Mouse (Mus musculus) limb, embryonic 14.5 days (tissue): Measurements from ENCODE around the gene A930009A15Rik. TPM values are rescaled to one million over a fixed set of nuclear protein-coding genes. Genes with fewer than 3 reads are reported as not detected.

ENCODE experiments used
- ATAC-seq: fragments of 200-750 bp; cut with Nextera tagmentation; 2 replicates; pipeline ENCODE4 v1.8.0; 2017; ENCODE audit warnings: low read depth, moderate number of reproducible peaks, moderate TSS enrichment; ENCODE audit not compliant: low FRiP score
- DNase-seq: peaks from one replicate; pipeline ENCODE4 v3.0.0-alpha.2; 2015; ENCODE audit warnings: low spot score
- H3K27ac ChIP-seq: fragments of 300-500 bp; sonication (generic); replicated peaks from 2 replicates; pipeline ENCODE4 v1.5.1; 2014; ENCODE audit warnings: low read depth, mild to moderate bottlenecking, low read length, moderate library complexity, mixed read lengths
- H3K27me3 ChIP-seq: fragments of 300-500 bp; sonication (generic); 2 replicates; pipeline ENCODE4 v1.6.1; 2014; ENCODE audit warnings: low read length, mixed read lengths; ENCODE audit not compliant: control insufficient read depth, insufficient read depth
- H3K36me3 ChIP-seq: fragments of 300-500 bp; sonication (generic); 2 replicates; pipeline ENCODE4 v1.6.1; 2014; ENCODE audit warnings: mild to moderate bottlenecking, low read length, moderate library complexity, mixed read lengths; ENCODE audit not compliant: control insufficient read depth, insufficient read depth
- H3K4me1 ChIP-seq: fragments of 300-500 bp; sonication (generic); 2 replicates; pipeline ENCODE4 v1.6.1; 2014; ENCODE audit warnings: antibody characterized with exemption, low read length, mixed read lengths; ENCODE audit not compliant: control insufficient read depth, insufficient read depth
- H3K4me2 ChIP-seq: fragments of 300-500 bp; sonication (generic); replicated peaks from 2 replicates; pipeline ENCODE4 v1.6.1; 2014; ENCODE audit warnings: low read depth, mild to moderate bottlenecking, low read length, moderate library complexity; ENCODE audit not compliant: severe bottlenecking
- H3K4me3 ChIP-seq: fragments of 300-500 bp; sonication (generic); replicated peaks from 2 replicates; pipeline ENCODE4 v1.5.1; 2014; ENCODE audit warnings: low read length
- H3K9ac ChIP-seq: fragments of 300-500 bp; sonication (generic); 2 replicates; pipeline ENCODE4 v1.6.1; 2014; ENCODE audit warnings: mild to moderate bottlenecking, low read depth, low read length, moderate library complexity; ENCODE audit not compliant: severe bottlenecking
- H3K9me3 ChIP-seq: fragments of 300-500 bp; sonication (generic); 2 replicates; pipeline ENCODE4 v1.6.1; 2016; ENCODE audit warnings: low read length; ENCODE audit not compliant: control insufficient read depth
- POLR2A ChIP-seq: fragments of 200-500 bp; IDR thresholded peaks from 2 replicates; pipeline ENCODE4 v1.8.0; 2012; ENCODE audit warnings: inconsistent platforms, mild to moderate bottlenecking, moderate library complexity, borderline replicate concordance; ENCODE audit not compliant: insufficient read depth, insufficient read length; ENCODE audit errors: extremely low read depth
- WGBS: fragments of 180-500 bp; shearing (Covaris S2); extraction: QIAGEN DNeasy Blood & Tissue Kit; methylation state at CpG from one replicate; pipeline ENCODE4 v1.1.7; 2014; 5-methylcytosine and 5-hydroxymethylcytosine counted together
- polyA plus RNA-seq, 2 experiments: library from polyadenylated mRNA; depleted of rRNA in 1 of 2; stranded (reverse) in 1 of 2; unstranded in 1 of 2; fragments of >200 nt; fragmentation: Nextera tagmentation in 1 of 2; extraction: Ambion mirVana in 1 of 2; gene quantifications; 2 replicates each; pipeline versions ENCODE4 v1.2.1 to v1.2.3; 2012 to 2014

A930009A15Rik gene
- polyA plus RNA-seq (2012; rRNA removed) (not detected in 2 replicates), polyA plus RNA-seq (2014; fragmentation: Nextera tagmentation; extraction: Ambion mirVana) (not detected in 2 replicates)

GRCm38 (mm10) chr10:115569712-115570491 is at the start of gene A930009A15Rik:
Gene A930009A15Rik (plus strand): TSS chr10:115569986.
- Histone ChIP-seq H3K4me2 (no peak within 1 kb of the TSS), H3K4me1 (peaks cover 2% of the 10 kb centered on the region; the same call in 1 of the 2 replicates), H3K27ac (no peak within 1 kb of the TSS), H3K36me3 (no peaks in the 10 kb centered on the region), H3K4me3 (no peak within 1 kb of the TSS), H3K9ac (no peak within 1 kb of the TSS), H3K9me3 (no peaks in the 10 kb centered on the region), H3K27me3 (no peaks in the 10 kb centered on the region)
- 85% methylated on average over 15 of the region's 15 CpGs for WGBS
- DNase-seq (no peak), ATAC-seq (no peak)
- no peak for TF ChIP-seq POLR2A

- Histone ChIP-seq H3K4me3 (no peak overlapping the region; the same call in 1 of the 2 replicates), H3K9ac (no peak overlapping the region), H3K27ac (peak overlapping the region; percentile 62; the same call in 1 of the 2 replicates), H3K4me2 (peak overlapping the region; percentile 42), H3K27me3 (no peaks in the 10 kb centered on the region), H3K36me3 (no peaks in the 10 kb centered on the region), H3K9me3 (no peaks in the 10 kb centered on the region), H3K4me1 (peaks cover 20% of the 10 kb centered on the region)
- DNase-seq, result peak; percentile 75
- WGBS, result 19% methylated on average over 17 of the region's 17 CpGs
- ATAC-seq, result peak; percentile 79
- no peak for TF ChIP-seq POLR2A
These were observed 49.3 kb upstream of the A930009A15Rik start for GRCm38 (mm10) chr10:115520200-115521080.

- DNase-seq (no peak), ATAC-seq (peak; percentile 23; the same call in 1 of the 2 replicates)
- Histone ChIP-seq H3K27ac (no peak overlapping the region), H3K9me3 (no peaks in the 10 kb centered on the region), H3K4me3 (no peak overlapping the region), H3K27me3 (no peaks in the 10 kb centered on the region), H3K36me3 (no peaks in the 10 kb centered on the region), H3K4me2 (peak overlapping the region; percentile 42; the same call in 1 of the 2 replicates), H3K9ac (no peak overlapping the region), H3K4me1 (peaks cover 20% of the 10 kb centered on the region)
- WGBS, result 12% methylated on average over 4 of the region's 4 CpGs
- no peak for TF ChIP-seq POLR2A
These were observed 48.7 kb upstream of the A930009A15Rik start for GRCm38 (mm10) chr10:115521081-115521451.

GRCm38 (mm10) chr10:115528892-115529291 is 40.9 kb upstream of the A930009A15Rik start:
- WGBS, result 10% methylated on average over 4 of the region's 4 CpGs
- no peak overlapping the region for H3K9ac ChIP-seq
- H3K4me1 ChIP-seq, result peaks cover 8% of the 10 kb centered on the region
- H3K4me2 ChIP-seq, result no peak overlapping the region
- no peak overlapping the region for H3K4me3 ChIP-seq
- H3K9me3 ChIP-seq, result no peaks in the 10 kb centered on the region
- ATAC-seq (peak; percentile 26; the same call in 1 of the 2 replicates), DNase-seq (peak; percentile 42)
- H3K27me3 ChIP-seq, result no peaks in the 10 kb centered on the region
- TF ChIP-seq POLR2A, result no peak
- H3K36me3 ChIP-seq, result no peaks in the 10 kb centered on the region
- H3K27ac ChIP-seq, result no peak overlapping the region

- H3K27me3 ChIP-seq, result no peaks in the 10 kb centered on the region
- no peaks in the 10 kb centered on the region for H3K36me3 ChIP-seq
- 85% methylated on average over 12 of the region's 12 CpGs for WGBS
- no peak overlapping the region for H3K4me3 ChIP-seq
- peaks cover 8% of the 10 kb centered on the region for H3K4me1 ChIP-seq
- no peak for TF ChIP-seq POLR2A
- H3K27ac ChIP-seq, result no peak overlapping the region
- no peak overlapping the region for H3K9ac ChIP-seq
- DNase-seq, result no peak
- no peak overlapping the region for H3K4me2 ChIP-seq
- ATAC-seq, result no peak
- H3K9me3 ChIP-seq, result no peaks in the 10 kb centered on the region
These were observed 40.0 kb upstream of the A930009A15Rik start for GRCm38 (mm10) chr10:115529768-115530167.
